Mouse (Mus musculus) gastrocnemius, postnatal 25 days (tissue): ENCODE measurements around the gene Cubn. TPM values are rescaled to one million over a fixed set of nuclear protein-coding genes. Genes with fewer than 3 reads are reported as not detected.

Source experiments
- DNase-seq: peaks from one replicate; pipeline ENCODE4 v3.0.0; 2022
- long read RNA-seq, 2 experiments: library from polyadenylated mRNA; stranded (forward); transcript quantifications; one replicate each; pipeline ENCODE4 v2.0.0; 2021
- total RNA-seq, 2 experiments: library from RNA; stranded (reverse); gene quantifications; 1 replicate in 1 of 2; 2 replicates in 1 of 2; pipeline ENCODE4 v1.2.3; 2021

Cubn gene
- under 1 TPM; 0.05 to 0.08 TPM for total RNA-seq
- long read RNA-seq, experiment 1: 0 reads
- long read RNA-seq, experiment 2: 0 reads

DNA sequence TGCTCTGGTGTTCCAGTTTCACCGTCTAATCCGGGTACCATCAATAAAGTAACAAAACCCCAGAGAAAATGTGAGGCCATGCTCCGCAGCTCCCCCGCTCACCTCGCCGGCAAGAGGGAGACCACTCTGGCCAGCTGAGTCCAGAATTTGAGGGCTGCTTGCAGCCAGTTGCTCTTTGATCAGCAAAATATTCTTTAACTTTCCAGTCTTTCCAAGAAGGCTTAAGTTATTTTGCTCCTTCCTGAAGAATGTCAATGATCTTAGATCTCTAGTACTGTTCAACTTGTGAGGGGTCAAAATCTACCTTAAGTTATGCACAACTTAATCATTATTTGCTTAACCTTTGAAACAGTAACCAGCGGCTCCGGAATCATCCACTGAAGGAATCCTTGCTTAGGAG lies at the start of gene Cubn:
TSS of gene Cubn (minus strand) at position 80 of the 400 bp plus-strand sequence.
- no peak for DNase-seq

DNA sequence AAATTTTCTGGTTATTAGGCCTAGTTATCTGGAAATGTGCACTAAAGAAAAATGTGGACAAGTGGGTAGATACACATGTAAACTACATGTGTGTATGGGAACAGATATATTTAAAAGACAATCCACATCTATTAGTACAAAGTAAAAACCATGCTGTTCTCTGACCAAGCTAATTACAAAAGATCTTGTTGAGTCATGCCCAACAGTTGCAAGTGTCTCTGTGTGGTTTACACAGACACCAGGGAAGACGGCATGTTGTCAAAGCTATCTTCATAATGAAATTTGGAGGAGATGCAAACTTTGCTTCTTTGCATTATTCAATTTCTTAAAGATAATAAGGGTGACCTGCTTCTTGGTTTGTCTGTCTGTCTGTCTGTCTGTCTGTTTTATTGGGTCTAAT lies 48.2 kb upstream of the Cubn start:
- DNase-seq: no peak

DNA sequence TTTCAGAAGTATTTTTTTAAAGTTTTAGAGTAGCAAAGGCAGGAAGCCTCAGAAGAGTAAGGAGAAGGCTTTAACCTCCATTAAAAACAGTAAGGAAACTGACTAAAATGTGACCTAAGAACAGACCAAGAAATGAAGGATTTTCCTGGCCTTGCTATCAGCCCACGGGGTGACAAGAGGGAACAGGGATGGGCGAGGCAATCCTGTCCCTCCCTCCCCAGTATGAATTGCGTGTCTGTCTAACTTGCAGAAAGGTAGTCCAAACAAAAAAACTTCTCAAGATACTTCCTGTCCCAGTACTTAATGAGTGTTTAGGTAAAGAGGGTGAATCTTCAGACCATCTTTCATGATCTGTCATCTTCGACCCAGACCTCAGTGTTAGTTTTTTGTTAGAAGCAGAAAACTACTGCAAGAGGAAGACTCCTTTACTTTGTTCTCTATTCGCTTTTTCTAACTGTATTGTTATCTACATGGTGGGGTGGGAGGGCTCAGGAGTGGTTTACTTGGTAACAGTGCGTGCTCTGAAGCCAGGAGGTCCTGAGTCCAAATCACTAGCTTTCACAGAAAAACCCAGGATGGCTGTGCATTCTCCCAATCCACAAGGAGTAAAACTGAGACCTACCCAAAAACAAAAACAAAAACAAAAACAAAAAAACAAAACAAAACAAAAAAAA lies 47.2 kb upstream of the Cubn start:
- no peak for DNase-seq

DNA sequence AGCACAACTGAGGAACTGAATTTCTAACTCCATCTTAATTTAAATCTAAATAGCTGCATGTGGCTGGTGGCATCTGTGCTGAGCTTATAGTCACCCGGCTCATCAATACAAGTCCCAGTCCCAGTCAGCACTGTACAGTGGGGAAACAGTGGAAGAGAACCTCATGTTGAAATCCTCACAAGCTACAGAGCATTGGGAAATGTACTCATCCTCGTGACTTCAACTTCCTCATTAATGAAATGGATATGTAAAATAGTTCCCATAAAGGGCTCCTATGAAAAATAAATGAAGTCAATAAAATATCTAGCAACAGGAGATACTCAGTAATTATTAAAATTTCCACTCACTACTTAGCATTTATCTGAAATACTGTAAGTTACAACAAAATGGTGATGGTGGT lies 46.6 kb upstream of the Cubn start:
- DNase-seq: no peak

DNA sequence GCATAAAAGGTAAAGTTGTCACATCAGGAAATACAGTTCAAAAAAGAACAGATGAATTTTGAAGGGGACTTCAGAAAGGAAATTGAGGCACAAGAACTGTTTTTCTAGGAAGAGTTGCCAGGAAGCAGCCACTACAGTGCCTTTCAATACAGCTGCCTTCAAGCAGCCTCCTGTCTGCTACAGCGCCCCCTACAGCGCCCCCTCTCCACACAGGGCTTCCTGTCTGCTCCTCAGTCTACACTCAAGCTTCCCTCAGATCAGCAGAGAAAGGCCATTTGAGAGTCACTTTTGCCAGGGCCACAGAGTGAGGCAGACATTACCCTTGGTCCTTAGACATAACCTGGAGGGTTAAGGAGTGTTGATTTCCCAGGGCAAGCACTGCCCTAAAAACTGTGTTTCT lies 46.1 kb upstream of the Cubn start:
- no peak for DNase-seq

DNA sequence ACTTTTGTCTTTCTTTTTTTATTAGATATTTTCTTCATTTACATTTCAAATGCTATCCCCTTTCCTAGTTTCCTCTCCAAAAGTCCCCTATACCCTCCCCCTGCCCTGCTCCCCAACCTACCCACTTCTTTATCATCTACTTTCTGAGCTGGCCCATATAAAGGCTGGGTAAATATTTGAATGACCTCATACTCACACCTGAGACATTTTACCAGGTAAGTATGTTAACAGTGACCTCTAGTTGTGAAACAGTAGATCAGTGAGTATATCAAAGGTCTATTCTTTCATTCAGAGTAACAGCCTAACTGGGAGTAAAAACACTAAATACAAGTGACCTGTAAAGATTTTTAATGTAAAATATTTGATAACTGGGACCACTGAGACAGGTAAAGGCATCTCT lies 45.1 kb upstream of the Cubn start:
- no peak for DNase-seq

DNA sequence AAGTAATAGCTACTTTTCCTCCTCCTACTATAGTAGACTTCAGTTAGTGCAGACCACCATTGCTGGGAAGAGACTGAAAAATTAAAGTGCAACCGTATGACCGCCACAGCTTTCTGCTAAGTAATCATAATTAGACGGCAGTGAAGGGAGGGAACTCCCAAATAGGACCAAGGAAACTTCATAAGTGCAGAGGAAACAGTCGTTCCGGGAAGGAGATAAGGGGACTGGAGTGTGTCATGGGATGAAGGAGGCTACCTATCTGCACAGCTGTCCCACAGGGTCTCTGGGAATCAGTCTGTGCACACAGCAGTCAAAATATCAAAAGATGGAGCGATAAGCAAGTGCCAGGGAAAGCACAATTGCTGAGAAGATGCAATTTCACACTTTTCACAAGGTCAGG lies 39.0 kb upstream of the Cubn start:
- no peak for DNase-seq

DNA sequence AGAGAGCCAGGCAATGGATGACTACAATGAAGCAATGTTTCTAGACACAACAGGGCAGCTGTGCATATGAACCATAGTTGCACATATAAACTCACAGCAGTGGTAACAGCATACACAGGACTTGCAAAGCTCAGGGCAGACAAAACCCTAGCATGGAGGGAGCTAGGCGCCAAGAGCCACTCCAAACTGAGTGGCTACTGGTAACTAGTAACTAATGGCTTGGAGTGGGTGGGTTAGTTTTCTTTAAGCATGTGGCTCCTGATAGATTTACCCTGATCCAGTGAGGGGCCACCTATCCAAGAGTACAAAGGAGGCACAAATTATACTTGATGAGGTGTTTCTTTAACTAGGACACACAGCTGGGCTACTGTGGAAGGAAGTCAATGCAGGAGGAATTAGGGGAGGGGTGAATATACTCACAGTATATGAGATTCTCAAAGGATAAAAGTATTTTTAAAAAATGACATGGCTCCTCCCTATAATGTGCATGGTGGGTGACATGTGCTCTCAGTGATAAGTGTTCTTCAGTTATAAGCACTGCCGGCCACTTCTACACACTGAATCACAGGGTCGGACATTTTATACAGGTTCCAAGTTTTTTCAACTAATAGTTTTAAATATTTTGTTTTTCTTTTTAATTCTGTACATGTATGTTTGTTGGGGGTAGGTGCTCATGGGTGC lies 37.8 kb upstream of the Cubn start:
- no peak for DNase-seq

DNA sequence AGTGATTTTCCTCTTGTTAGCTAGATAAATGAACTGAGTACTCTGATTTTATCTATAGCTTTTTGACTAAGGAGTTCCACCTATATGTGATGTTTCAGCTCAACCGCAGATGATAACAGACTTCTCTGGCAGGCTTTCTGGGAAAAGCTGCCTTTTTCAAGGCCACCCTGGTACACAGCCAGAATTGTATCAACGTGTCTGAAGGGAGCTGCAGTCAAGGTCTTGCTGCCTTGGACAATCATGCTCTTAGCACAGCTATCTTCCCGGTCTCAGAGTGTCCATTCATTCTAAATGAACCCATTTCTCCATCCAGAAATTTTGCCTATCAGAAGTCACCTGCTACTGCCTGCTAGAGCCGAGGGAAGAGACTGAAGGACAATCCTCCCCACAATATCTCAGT lies 35.9 kb upstream of the Cubn start:
- DNase-seq: no peak

DNA sequence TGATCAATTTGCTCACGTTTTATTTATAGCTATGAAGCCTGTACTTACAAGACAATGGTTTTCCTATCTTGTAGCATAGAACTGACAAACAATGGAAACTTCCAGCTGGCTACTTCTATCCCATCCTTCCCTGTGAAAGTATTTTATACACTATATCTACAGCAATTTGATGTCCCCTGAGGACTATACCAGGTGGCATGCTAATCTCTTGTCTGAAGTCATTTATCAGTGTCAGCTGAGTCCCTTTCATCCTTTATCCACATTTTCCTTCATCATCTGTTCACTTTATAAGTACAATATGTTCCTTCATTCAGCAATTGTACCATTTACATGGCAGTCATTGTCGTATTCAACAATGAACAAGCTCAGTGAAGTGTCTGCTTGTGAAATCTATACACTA lies 35.5 kb upstream of the Cubn start:
- no peak for DNase-seq

DNA sequence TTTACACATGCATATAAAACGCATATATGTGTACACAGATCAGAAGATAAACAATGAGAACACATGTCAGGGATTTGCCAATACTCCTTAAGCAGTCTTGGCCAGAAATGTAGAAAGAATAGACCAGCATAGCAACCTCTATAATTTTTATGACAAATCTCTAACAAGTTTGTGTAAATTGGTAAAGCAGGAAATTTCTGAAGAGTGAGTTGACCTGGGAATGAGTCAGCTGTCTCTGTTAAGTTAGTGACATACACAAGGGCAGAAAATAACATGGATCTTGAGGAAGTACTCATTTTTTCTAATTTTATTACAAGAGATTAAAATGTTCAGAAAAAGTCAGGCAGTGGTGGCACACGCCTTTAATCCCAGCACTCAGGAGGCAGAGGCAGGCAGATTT lies 34.6 kb upstream of the Cubn start:
- DNase-seq: no peak

DNA sequence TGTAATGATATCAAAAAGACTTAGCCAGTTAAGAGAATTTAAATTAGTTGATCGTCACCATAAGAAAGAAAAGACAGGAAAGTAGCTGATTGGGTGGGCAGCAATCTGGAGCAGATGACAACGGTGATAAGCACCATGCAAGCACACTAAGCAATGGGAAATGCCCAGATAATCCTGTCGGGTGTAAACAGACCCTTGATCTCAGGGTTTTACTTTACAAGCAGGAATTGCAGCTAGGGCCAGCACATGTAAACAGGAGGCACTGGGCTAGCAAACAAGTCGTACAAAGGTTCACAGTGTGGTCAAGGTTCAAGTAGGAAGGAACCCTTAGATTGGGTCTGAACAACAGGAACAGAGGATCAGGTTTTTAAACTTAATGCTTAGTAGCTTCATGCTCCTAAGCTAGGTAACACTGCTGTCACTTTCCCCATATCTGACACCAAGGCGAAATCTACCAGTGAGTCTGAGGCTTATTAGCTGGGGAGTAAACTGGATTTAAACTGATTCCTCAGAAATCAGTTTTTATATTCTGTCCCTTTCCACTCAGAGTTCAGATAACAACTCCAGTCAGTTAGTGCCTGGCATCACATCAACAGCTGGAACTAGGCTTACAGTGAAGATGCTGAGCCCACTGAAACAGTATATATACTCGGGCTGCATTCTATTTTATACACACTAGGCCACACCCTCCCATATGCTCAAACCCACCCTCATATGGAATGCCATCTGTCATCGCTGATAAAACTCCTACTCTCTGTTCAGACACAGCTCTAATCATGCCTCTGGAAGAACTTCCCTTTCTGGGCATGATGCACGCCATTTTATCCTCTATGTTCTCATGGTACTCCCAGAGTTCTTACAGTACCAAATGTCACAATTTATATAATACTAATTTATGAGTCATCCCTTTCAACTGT lies 32.2 kb upstream of the Cubn start:
- no peak for DNase-seq

DNA sequence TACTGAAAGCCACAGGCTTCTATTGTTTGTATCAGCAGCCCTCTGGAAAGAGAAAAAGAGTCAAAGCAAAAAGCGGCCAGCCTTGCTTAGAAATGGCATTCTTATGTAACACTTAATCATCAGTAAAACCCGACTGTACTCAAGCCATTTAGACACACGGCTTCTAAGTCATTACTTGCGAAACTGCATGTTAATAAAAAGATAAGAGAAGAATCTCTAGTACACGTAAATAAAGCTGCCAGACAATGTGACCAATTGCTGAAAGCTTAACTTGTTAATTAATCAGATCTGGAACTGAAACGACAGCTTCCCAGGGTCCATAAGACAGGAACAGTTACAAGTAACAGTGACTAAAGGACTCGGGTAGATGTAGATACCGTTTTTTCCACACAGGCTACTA lies 30.5 kb upstream of the Cubn start:
- DNase-seq: no peak

DNA sequence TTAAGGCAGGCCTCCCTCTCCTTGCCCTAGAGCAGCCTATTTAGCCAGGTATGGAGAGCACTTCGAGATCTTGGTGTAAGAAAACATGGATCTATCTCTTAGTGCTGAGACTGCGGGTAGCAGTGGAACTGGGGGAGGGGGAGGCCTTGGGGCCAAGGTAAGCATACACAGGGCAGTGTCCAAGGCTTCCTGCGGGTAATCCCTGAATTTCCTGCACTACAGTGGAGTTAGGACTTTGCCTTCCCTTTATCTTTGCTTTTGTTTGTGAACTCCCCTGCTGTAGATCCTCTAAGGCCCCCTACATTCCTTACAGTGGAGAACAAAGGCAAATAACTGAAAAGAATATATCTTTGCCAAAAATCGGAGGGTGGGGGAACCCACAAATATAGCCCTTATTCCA lies 23.3 kb upstream of the Cubn start:
- DNase-seq: no peak

DNA sequence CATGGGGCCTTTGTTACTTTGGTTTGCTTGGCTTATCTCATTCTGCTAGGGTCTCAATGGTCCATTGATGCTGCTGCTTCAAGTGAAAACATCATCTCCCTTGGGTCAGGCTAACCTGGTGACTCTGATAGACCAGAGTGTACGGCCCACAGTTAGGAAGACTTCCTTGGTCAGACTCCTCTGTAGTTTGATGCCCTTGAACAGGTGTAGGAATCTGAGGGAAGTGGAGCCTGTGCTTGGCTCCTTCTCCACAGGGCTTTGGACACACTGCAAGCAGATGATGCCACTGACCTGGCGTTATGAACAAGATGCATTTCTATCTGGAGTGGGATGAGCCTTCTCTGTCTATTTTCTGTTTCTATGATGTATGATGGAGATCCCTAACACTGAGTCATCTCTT lies 11.1 kb upstream of the Cubn start:
- DNase-seq: no peak

DNA sequence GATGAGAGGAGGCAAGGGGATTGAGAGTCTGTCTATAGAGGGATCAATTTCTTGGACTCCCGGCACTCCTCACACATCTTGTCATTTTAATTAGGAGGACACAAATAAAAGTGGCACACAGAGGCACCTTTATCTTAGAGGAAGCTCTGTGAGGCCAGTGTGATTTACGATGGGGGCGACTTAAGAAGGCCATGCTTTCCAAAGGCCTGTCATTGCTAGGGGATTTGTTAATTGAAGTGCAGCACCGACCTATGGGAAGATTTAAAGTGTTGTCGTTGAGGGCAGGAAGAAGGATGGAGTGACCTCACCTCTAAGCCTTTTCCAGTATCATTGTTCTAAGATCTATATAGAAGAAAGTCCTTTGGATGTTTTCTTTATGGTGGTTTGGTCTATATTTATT lies 9.9 kb upstream of the Cubn start:
- no peak for DNase-seq

DNA sequence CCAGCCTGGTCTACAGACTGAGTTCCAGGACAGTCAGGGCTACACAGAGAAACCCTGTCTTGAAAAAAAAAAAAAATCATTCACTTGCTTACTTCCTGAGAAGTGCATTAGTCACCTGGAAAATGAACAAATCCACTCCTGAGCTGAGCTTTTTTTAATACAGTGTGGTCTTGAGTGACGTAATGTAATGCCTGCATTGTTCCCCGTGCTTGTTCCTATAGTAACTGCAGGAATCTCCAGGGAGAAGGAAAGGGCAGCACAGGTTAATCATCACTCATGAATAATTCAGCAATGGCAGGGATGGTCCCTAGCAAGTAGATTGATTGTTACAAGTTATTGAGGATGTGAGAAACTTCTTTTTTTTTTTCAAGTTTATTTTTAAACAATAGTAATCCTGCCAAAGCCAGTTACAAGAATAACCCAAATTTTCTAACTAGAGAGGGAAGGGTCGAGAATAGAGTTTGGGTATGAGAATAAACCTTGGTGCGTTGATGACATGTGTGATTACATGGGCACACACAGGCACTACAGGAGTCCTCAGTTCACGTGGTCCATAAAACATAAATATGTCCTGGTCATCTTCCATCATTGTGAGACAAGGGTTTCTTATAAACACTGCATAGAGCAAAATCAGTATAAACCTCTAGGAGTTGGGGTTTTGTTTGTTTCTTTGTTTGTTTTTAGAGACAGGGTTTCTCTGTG lies 8.8 kb upstream of the Cubn start:
- DNase-seq: no peak

DNA sequence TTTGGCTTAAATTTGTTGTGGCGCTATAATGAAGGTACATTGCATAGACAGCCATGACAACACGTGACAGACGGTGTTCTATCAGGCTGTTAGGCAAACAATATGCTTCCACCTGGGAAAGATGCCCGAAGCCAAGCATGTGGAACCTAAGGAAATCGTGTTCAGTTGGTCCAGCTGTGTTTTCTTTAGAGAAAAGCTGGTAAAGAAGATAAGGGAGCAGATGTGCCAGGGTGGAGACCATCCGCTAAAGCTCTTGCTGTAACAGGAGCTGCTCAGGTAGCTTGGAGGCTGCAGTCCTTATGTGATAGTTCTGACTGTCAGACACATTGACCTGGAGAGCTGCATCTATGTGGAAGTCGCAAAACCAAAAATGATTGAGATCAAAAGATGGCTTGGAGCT lies 7.6 kb upstream of the Cubn start:
- no peak for DNase-seq

DNA sequence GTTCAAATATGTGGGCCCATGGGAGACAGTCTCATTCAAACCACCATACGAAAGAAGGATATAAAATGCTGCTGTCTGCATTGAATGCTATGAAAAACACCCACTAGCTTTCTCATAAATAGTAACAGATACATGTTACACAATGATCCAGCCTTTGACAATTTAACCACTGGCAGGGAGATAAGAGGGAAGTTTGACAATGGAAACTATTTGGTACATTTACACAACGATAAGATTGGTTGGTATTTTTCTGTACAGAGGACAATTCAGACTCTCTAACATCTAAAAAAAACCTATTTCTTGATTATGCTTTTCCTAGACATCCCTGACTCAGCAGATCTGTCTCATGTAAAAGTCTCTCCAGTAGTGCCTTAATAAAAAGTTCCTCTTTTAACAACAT lies 4.5 kb upstream of the Cubn start:
- DNase-seq: no peak

DNA sequence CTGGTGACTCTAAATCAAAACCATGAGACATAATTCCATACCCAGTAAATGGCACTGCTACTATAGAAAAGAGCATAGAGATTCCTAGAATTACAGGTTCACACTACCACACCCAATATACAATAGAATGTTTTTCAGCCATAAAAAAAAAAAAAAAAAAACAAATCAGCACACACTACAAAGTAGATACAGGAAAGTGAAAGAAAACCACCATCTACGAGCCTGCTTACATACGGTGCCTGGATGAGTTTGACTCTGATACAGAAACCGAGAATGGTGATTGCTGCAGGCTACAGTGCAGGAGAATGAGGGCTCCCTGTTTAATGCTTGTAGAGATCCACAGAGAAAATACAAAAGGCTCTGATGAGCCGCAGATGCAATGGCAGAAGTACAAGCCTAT lies 1.3 kb upstream of the Cubn start:
- no peak for DNase-seq

DNA sequence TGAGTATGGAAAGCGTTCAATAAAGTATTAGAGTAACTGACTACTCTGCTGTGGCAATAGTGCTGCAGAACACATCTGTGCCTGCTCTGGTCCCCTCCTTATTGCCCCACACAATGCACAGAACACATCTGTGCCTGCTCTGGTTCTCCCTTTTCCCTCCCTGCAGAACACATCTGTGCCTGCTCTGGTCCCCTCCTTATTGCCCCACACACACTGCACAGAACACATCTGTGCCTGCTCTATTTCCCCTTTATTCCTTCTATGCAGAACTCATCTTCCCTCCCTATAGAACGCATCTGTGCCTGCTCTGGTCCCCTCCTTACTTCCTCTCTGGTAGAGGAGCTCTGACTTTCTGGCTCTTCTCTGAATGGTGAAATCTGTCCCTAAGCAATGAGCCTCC lies 1.1 kb downstream of the Cubn start:
- no peak for DNase-seq

DNA sequence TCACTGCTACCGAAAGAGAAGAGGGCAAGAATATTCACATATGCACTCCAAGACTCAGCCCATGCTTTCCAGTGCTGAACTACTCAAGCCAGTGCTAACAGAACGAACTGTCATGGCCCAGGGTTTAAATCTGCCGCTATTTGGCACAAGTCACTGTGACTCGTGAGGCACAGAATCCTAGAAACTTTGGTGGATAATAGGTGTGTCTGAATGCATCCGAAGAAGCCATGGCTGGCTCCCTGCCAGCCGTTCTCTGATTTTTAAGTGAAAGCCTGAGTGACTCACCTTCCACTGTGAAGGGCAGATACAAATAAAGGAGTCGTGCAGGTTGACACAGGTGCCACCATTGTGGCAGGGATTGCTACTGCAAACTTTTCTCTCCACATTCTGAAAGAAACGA lies 5.1 kb downstream of the Cubn start:
- no peak for DNase-seq

DNA sequence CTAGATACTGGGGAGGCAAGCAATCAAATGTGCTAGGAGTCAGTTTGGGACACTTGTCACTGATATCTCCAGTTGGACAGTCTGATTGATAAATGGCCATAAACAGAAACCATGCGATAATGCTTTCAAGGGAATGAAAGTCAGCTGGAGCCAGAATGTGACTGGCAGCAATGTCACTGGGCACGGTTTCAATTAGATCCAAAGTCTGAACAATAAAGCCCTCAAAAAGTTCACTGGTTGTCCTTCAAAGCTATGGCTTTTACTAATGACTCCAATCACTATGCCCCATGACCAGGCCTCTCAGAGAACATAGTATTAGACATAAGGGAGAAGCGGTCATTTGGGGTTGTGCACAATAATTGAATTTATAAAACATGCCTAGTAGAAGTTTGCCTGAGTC lies 7.0 kb downstream of the Cubn start:
- no peak for DNase-seq
